Mouse (Mus musculus): ENCODE measurements around the gene Sipa1l1.

The Sipa1l1 gene

GRCm38 (mm10) chr12:82168820-82169533 is at the start of gene Sipa1l1:
Sipa1l1 (plus strand) TSS chr12:82169320.
- peak; percentile 96 for DNase-seq

GRCm38 (mm10) chr12:82121947-82122346 is 47.2 kb upstream of the Sipa1l1 start:
- DNase-seq, result no peak

- peak; percentile 27 for DNase-seq
These were observed 46.5 kb upstream of the Sipa1l1 start for GRCm38 (mm10) chr12:82122450-82123249.

- DNase-seq, result no peak
These were observed 42.3 kb upstream of the Sipa1l1 start for GRCm38 (mm10) chr12:82126796-82127195.

- DNase-seq, result peak; percentile 37
These were observed 29.6 kb upstream of the Sipa1l1 start for GRCm38 (mm10) chr12:82139234-82140166.

GRCm38 (mm10) chr12:82143371-82143770 is 25.7 kb upstream of the Sipa1l1 start:
- no peak for DNase-seq

GRCm38 (mm10) chr12:82145173-82145572 is 23.9 kb upstream of the Sipa1l1 start:
- no peak for DNase-seq

GRCm38 (mm10) chr12:82147021-82147693 is 22.0 kb upstream of the Sipa1l1 start:
- no peak for DNase-seq

GRCm38 (mm10) chr12:82148328-82148930 is 20.7 kb upstream of the Sipa1l1 start:
- DNase-seq, result no peak

GRCm38 (mm10) chr12:82151019-82151418 is 18.1 kb upstream of the Sipa1l1 start:
- no peak for DNase-seq

- DNase-seq, result no peak
These were observed 14.6 kb upstream of the Sipa1l1 start for GRCm38 (mm10) chr12:82154527-82154926.

GRCm38 (mm10) chr12:82158516-82158915 is 10.6 kb upstream of the Sipa1l1 start:
- no peak for DNase-seq

- DNase-seq, result no peak
These were observed 9.7 kb upstream of the Sipa1l1 start for GRCm38 (mm10) chr12:82159372-82159771.

GRCm38 (mm10) chr12:82165651-82166050 is 3.5 kb upstream of the Sipa1l1 start:
- peak; percentile 13 for DNase-seq

GRCm38 (mm10) chr12:82166101-82166571 is 3.0 kb upstream of the Sipa1l1 start:
- peak; percentile 49 for DNase-seq

GRCm38 (mm10) chr12:82169571-82170431 is 681 bp downstream of the Sipa1l1 start:
- peak; percentile 89 for DNase-seq

GRCm38 (mm10) chr12:82170461-82171279 is 1.6 kb downstream of the Sipa1l1 start:
- no peak for DNase-seq

GRCm38 (mm10) chr12:82171591-82171990 is 2.5 kb downstream of the Sipa1l1 start:
- DNase-seq, result peak; percentile 46

GRCm38 (mm10) chr12:82173623-82174022 is 4.5 kb downstream of the Sipa1l1 start:
- DNase-seq, result peak; percentile 4

GRCm38 (mm10) chr12:82175709-82176108 is 6.6 kb downstream of the Sipa1l1 start:
- DNase-seq, result no peak
